Mouse (Mus musculus) heart, postnatal 25 days (tissue): ENCODE data around the gene Ggact. TPM values are rescaled to one million over a fixed set of nuclear protein-coding genes. Genes with fewer than 3 reads are reported as not detected.

Experiments used
- DNase-seq: peaks from one replicate; pipeline ENCODE4 v3.0.0; 2022; ENCODE audit warnings: low spot score
- intact Hi-C: fragments of 180-260 bp; cut with DNase I; formaldehyde crosslinking; loops from one replicate; pipeline ENCODE4 v1.15.1; 2025
- total RNA-seq, 2 experiments: library from RNA; stranded (reverse); gene quantifications; 2 replicates each; pipeline ENCODE4 v1.2.3; 2021

The Ggact gene
- total RNA-seq, 2 experiments from 2014 or later, result 23.8 to 27.1 TPM

DNA sequence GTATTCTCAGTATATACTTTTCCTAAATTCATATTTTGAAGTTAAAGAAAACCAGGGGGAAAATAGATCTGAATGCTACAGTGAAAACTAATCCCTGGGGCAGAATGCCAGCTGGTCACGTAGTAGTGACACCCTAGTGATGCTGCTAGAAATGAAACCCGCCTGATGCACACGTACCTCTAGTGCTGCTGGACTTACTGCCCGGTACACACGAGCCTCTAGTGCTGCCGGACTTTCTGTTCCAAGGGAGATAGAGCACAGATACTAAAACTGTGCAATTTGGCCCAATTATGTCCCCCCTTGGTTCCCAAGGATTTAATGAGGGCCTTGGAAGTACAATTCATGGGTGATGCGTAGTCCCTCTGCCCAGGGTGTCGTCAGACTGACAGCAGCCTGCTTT, 38.5 kb downstream of the Ggact start:
- intact Hi-C loops, result loop anchor here (10.0 kb wide), 2 partner anchors 680 to 810 kb away; no protein-coding TSS in a partner anchor
- no peak for DNase-seq

DNA sequence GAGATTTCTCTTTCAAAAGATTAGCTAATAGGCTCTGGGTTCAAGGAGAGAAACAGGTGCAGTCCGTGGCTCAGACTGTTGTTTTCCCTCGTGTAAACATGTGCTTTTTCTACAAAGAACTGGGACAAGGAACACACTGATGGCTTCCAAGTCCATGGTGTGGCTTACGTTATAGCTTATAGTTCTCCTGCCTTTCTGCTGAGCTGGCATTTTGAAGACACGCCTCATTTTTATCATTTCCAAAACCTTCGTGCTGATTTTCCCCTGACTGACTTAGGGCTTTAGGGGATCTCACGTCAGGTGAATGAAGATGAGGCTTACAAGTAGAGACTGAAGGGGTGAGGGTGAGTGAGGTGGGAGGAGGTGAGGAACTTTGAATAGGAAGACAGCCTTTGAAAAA, 40.9 kb downstream of the Ggact start:
- DNase-seq, result no peak
- intact Hi-C loops, result loop anchor here (10.0 kb wide), 2 partner anchors 678 to 808 kb away; no protein-coding TSS in a partner anchor

DNA sequence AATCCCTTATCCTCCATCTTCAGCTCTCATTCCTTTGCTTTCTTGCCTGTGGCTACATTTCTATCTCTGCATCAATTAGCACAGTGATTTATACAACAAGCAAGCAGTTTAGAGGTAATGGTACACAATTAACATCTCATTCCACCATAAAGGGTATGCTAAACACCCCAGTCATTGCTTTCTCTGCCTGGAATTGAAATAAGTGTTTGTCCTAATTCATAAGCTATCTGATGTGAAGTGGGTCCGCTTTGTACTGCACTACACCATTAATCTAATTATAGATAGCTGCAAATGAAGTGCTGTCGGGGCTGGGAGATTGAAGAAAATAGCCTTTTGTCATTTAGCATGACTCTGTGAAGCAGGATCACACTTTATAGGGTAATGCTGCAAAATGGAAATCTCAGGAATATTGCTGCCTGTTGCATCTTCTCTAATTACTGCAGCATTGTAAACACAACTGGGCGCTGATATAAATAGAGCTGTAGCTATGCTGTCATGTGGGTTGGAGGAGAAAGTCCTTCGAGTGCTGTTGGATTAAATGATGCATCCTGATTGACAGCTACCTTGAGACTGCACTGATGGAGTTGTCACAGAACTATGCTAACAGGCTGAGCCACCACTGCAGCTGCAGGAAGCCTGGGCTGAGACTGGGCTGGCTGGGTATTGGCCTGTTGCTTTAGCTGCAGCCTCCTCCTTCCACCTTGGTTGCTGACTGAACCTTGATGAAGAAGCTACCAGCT, 41.5 kb downstream of the Ggact start:
- no peak for DNase-seq
- intact Hi-C loops, result loop anchor here (10.0 kb wide), 2 partner anchors 677 to 807 kb away; no protein-coding TSS in a partner anchor

DNA sequence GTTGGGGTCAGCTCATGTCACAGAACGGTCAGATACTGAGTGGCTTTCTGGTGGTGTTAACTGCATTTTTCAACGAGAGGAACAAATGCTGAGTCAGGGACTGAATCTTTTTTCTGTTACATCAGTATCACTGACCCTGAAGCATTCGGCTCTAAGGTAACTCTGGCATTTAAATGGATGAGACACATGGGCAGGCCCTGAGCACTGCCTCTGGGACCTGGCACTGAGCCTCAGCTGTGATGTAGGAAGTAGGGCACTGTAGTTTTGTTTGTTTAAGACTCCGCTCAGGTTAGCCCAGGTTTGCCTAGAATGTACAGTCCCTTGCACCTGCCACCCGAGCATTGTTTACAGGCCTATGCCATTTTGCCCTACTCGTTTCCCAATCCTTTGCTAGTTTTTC, 43.7 kb downstream of the Ggact start:
- intact Hi-C loops, result loop anchor here (10.0 kb wide), 2 partner anchors 675 to 805 kb away; no protein-coding TSS in a partner anchor

GRCm38 (mm10) chr14:122867531-122868285, 45.8 kb downstream of the Ggact start:
- intact Hi-C loops, result no loop called here

More for the DNA sequence above, 43.7 kb downstream of the Ggact start:
- no peak for DNase-seq

DNA sequence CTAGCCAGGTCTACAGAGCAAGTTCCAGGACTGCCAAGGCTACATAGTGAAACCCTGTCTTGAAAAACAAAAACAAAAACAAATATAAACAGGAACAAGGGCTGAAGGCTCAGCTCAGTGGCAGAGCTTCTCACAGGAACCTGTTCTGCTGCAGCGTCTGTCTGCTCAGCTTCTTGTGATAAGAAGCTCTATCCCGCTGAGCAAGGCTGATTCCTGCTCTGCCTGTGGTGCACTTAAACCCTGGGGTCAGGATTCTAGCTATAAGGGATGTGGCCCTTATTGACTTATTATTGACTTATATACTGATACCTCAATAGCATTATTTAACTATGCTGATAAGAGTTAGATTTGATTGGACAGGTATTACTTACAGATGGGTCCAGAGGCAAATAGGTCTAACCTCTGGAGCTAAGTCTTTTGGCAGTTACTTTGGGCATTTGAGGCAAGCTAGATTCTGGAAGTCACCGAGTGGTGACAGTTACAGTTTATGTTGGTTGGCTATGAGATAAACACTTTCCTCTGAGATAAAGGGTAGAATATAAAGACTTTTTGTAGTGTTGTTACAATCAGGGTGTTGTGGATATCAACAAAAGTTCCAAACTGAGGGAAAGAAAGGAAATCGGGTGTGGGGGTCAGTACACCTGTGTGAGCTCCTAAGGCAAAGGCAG, 48.0 kb downstream of the Ggact start:
- intact Hi-C loops, result no loop called here

More at GRCm38 (mm10) chr14:122867531-122868285, 45.8 kb downstream of the Ggact start:
- DNase-seq, result no peak

GRCm38 (mm10) chr14:122862623-122863022, 50.9 kb downstream of the Ggact start:
- intact Hi-C loops, result no loop called here
- DNase-seq, result no peak

More for the DNA sequence above, 48.0 kb downstream of the Ggact start:
- DNase-seq, result no peak

DNA sequence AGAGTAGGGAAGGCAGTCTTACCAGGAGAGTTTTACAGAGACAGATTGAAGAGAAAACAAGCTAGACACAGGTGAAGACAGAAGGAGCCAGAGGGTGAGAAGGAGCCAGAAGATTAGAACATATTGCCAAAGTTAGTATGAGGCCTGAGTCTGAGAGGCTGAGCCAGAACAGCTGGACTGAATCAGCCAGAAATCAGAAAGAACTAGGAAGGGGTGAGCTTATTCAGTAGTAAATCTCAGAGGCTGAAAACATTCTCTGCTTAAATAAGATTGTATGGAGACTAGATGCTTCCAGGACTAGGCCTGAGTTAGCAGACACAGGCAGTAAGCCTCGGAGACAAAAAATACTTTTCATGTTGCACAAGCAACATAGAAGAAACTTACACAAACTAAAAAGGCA, 53.8 kb downstream of the Ggact start:
- intact Hi-C loops, result no loop called here
- no peak for DNase-seq

GRCm38 (mm10) chr14:122852506-122853057, 61.0 kb downstream of the Ggact start:
- intact Hi-C loops, result no loop called here
- no peak for DNase-seq

DNA sequence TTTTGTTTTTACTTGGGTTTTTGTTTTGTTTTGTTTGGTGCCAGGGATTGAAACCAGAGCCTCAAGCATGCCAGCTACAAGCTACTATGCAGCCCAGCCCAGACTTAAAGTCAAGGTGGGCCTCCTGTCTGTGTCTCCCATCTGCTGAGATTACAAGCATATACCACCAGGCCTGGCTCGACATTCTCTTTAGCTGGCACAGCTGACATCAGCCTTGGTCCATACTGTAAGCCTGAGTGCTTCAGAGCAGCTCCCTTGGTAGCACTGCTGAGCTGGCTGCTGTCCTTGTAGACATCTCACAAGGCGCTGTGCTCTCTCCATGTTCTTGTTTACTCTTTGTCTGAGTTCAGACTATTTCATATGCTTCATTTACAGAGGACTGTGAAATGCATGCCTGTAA, 76.5 kb downstream of the Ggact start:
- intact Hi-C loops, result no loop called here
- no peak for DNase-seq

DNA sequence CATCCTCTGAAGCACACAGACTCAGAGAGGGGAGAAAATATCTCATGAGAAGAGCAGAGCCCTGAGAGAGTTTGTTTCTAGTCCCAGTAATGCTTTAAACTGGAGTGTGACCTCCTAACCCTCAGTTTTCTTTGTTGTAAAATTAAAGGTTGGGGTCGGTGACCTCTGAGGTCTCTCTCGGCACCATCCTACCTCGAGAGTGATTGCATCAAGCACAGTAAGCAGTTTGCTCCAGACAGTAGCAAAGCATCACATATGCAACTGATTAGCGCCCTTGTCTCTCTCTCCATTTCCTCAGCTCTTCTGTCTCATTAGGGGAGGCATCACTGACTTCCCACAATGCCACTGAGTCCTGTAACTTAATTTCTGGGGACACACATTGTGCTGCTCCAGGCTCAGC, 77.3 kb downstream of the Ggact start:
- intact Hi-C loops, result no loop called here
- no peak for DNase-seq

DNA sequence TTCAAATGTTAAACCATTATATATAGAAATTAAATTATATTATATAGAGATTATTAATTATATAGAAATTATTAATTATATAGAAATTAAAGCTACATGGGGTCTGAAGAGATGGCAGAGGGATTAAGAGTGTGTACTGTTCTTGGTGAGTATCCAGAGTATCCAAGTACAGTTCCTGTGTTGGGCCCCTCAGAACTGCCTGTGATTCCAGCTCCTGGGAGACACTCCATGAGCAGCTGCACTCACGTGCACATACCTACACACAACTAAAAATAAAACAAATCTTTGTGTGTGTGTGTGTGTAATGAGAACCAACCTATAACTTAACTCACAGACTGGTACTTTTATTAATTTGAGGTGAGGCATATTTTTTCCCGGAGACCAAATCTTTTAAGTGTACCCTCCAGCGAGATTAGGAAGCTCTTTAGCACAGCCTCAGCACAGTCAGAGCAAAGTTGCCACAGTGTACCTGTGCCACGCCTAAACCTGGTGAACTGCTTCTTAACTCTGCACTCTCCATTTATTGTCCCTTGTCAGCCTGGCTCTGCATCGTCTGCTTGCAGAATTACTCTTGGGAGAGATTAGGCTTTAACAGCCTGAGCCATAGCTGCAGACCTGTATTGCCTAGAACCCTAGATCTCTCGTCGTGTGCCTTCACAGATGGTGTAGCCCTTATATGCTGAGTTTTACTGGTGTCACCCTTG, 77.9 kb downstream of the Ggact start:
- intact Hi-C loops, result no loop called here
- no peak for DNase-seq

DNA sequence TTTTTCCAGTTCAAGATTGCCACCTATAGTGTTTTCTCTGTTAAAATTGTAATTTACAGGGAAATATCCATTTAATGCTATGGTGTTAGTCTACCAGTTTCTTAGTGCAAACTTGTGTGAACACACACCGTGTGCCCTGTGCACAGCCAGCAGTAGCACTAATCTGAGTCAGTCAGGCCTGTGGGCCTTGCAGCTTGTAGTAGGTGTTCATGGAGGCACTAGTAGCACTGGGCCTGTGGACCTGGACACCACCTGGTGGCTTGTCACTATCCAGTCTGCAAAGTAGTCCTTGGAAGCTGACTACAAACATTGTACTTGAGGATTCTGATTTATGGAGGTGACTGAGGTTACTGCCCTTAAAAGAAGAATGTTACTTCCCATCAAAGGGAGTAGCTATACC, 78.8 kb downstream of the Ggact start:
- intact Hi-C loops, result no loop called here
- no peak for DNase-seq

GRCm38 (mm10) chr14:122833666-122834065, 79.9 kb downstream of the Ggact start:
- no peak for DNase-seq
- intact Hi-C loops, result no loop called here

GRCm38 (mm10) chr14:122830433-122830832, 83.1 kb downstream of the Ggact start:
- intact Hi-C loops, result no loop called here
- no peak for DNase-seq

DNA sequence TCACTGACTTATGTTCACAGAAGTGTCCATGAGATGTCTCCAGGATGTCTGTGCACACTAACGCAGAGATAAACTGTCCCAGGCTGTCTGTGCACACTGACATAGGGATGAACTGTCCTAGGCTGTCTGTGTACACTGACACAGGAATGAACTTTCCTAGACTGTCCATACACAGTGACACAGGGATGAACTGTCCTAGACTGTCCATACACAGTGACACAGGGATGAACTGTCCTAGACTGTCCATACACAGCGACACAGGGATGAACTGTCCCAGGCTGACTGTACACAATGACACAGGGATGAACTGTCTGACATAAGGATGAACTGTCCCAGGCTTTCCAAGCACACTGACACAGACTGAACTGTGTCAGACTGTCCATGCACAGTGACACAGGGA, 88.1 kb downstream of the Ggact start:
- DNase-seq, result no peak
- intact Hi-C loops, result no loop called here

GRCm38 (mm10) chr14:122823791-122824190, 89.8 kb downstream of the Ggact start:
- intact Hi-C loops, result no loop called here

GRCm38 (mm10) chr14:122821002-122821401, 92.6 kb downstream of the Ggact start:
- intact Hi-C loops, result no loop called here
- DNase-seq, result no peak

More at GRCm38 (mm10) chr14:122823791-122824190, 89.8 kb downstream of the Ggact start:
- DNase-seq, result no peak

GRCm38 (mm10) chr14:122800296-122800695, 113.3 kb downstream of the Ggact start:
- intact Hi-C loops, result no loop called here
- no peak for DNase-seq

- intact Hi-C loops, result no loop called here
- no peak for DNase-seq
Observed at GRCm38 (mm10) chr14:122793368-122793767, 120.2 kb downstream of the Ggact start.
